Mouse (Mus musculus) cortical plate, adult 2 months (tissue): ENCODE measurements around the gene Samd4b.

Source experiments
- CTCF ChIP-seq: fragments of 200-500 bp; IDR thresholded peaks from 2 replicates; pipeline ENCODE4 v1.5.1; 2011; ENCODE audit warnings: mild to moderate bottlenecking, control low read depth, low read length; ENCODE audit not compliant: insufficient read depth; ENCODE audit errors: extremely low read depth
- POLR2A ChIP-seq: fragments of 200-500 bp; IDR thresholded peaks from 2 replicates; pipeline ENCODE4 v1.6.1; 2011; ENCODE audit warnings: mild to moderate bottlenecking, low read length, control low read depth; ENCODE audit not compliant: insufficient read depth; ENCODE audit errors: extremely low read depth

GRCm38 (mm10) chr7:28398000-28398399 is 199.9 kb downstream of the Samd4b start:
- no peak; the same call in 1 of the 2 replicates for TF ChIP-seq CTCF
- TF ChIP-seq POLR2A: no peak
